Mouse (Mus musculus) kidney, postnatal 25 days (tissue): ENCODE data around the gene Rtn4rl1.
"Not testable (repeated sequence)": the region's sequence is repeated elsewhere in the genome, so short reads cannot be mapped to it uniquely, and the experiment has no call there.

ENCODE experiments used
- DNase-seq, 2 experiments: peaks; one replicate each; pipeline ENCODE4 v3.0.0; 2021; ENCODE audit warnings: mixed read lengths in 2 of 2

Gene Rtn4rl1

DNA sequence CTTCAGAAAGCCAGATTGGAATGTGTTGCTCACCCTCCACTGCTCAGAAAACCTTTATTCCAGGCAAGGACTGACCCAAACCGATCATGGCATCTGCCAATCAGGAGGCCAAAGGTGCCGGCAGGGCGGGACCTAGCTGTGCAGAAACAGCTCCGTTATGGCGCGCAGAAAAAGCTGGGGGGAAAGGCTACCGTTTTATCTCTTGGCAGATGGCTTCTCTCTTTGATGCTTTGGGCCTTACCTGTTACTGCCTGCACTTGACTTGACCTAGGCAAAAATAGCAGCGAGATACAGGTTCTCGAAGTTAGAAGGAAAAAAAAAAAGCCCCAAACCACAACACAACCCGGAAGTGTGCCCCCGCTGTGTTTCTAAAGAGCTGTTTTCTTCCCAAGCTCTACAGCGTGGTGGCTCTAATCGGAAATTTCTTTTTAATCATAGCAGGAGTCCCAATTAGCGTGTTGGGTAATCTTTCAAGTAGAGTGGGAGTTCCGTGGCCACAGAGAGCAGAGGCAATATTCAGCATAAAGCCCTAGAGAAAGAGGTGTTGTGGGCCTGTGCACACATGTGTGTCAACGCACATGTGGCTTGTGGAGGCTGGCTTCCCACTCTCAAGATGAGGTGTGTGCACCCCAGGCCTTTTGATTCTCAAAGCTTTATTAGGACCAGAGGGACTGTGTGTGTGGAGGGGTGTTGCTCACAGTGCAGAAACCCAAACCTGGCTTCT, 85.9 kb downstream of the Rtn4rl1 start:
- DNase-seq: peak; percentile 60 to 65

DNA sequence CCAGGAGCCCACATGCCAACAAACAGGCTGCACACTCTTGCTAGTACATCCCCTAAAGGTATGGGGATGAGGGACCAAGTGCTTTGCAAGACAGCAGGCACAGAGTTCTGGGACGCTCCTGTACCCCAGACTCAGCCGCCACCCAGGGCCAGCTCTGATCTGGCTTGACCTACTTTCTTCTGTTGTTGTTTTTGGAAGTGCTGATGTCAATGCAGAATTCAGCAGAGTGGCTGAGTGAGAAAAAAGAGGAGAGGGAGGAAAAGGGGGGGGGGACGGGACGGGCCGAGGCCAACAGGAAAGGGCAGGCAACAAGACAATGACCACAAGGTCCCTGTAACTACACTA, 86.5 kb downstream of the Rtn4rl1 start:
- DNase-seq: no peak

DNA sequence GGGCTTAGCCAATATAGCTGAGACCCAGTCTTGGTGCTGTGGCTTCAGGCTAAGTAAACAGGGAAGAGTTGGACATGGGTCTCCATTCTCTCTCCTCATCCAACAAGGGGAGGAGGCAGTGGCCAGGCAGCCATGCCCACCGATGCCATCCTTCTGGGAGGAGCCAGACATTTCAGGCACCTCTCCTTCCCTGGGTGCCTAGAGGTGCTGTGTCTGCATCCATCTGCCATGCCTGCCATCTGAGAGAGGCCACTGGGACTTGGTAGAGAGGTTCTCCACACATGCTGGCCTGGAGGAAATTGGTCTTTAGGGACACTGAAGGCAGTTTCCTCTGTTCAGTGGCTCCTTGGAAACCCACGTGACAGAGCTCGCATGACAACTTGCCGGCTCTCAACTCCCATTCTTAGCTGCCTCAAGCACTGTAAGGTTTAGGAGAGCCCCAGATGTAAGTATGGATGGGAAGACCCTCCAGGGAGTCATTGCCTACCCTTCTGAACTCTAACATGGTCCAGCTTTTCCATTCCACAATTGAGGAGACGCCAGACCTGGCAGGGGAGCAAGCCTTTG, 86.9 kb downstream of the Rtn4rl1 start:
- DNase-seq: no peak

DNA sequence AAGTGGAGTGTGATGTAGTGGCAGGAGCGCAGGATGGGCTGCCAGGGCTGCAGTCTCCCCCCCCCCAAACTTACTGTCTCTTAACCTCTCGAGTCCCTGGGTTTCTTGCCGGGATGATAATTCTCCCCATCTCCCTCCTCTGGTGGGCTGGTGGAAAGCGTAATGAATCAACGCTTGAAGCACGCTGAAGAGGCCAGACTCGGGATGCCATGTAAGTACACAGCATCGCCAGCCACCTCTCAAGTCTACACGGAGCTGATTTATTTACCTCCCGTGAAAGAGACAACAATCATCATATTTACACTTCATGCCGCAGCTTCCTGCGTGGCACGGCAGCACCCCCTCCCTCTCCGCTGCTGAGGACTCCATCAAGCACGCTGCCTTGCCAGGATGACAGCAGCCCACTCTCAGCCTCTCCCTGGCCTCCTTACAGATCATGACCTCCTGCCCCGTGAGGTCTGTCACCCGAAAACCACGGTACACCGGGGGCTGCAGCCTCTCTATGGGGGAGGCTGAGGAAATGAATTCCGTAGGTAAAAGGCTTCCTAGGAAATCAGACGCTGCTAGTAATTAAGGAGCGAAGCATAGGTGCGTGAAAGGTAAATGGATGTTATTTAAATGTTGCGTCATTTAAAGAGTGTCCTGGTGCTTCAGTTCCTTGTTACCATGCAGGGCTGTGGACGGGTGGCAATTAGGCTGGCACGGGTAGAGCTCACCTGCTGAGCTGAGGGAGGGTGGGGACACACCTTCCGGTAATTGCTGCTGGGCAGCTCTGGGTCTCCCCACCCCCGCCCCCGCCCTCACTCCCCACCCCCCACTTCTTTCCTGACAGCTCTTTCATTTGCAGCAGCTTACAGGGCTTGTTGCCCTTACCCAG, 88.0 kb downstream of the Rtn4rl1 start:
- DNase-seq: no peak

DNA sequence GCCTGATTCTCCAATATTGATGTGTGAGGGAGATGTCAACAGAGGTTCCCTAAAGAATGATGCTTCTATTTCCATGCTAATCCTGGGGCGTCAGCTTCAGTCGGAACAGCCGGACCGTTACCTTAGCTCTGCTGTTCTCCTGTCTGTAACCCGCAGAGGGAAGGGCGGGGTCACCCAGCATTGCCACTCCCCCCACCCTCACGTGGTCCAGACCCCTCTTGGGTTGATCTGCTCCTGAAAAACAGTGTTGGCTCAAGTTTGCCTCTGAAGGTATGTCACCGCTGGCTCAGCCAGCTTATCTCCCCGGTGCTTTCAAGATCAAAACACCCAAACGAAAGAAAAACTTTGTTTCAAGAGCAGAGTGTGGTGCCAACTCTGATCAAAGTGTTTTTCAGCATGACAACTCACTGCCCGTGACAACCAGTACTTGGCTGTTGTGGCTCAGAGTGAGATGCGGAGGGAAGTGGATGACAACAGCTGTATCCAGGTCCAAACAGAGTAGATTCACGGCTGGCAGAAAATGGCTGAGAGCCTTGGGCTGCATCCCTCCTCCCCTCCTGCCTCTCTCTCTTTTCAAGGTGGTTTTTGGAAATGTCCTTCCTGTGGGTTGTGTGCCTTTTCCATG, 89.0 kb downstream of the Rtn4rl1 start:
- DNase-seq: peak; percentile 38 to 56

DNA sequence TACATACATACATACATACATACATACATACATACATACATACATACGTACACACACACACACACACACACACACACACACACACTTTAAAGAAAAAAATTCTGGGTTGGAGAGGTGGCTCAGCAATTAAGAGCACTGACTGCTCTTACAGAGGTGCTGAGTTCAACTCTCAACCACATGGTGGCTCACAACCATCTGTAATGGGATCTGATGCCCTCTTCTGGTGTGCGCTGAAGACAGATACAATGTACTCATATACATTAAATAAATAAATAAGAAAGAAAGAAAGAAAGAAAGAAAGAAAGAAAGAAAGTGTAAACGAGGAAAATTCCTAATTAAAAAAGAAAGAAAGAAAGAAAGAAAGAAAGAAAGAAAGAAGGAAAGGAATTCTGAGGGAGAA, 90.2 kb downstream of the Rtn4rl1 start:
- DNase-seq: not testable (repeated sequence)

DNA sequence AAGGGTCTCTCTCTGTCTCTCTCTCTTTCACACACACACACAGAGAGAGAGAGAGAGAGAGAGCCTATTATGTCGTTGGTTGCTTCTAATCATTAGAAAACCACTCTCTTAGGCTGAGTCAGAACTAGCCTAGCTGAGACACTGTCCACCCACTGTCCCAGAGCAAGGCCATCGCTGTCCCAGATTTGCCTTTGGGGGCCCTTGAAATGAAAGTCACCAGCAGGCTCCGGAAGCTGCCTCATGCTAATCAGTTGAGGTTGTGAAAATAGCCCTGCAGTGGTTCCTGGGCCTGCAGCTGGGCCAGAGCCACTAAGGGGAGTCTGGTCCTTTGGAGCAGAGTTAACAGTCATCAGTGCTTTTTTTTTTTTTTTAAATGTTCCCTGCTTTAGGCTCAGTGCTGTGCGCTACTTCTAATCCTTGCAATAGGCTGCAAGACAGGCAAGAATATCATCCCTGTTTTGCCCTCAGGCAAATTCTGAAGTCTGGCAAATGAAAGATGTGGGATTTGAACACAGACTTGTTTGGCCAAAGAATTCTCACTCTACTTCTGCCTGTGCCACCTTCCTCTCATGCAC, 92.4 kb downstream of the Rtn4rl1 start:
- DNase-seq: no peak

DNA sequence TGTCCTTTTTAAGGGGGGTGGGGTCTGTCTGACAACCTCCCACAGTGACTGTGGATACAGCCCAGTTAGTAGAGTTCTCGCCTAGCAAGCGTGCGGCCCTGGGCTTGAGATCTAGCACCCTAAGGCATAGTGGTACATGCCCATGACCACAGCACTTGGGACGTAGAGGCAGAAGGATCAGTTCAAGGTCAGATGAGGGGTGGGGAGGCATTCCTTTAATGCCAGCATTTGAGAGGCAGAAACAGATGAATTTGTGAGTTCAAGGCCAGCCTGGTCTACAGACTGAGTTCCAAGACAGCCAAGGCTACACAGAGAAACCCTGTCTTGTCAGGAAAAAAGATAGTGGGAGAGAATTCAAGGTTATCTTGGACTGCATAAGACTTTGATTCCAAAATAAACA, 93.3 kb downstream of the Rtn4rl1 start:
- no peak for DNase-seq

DNA sequence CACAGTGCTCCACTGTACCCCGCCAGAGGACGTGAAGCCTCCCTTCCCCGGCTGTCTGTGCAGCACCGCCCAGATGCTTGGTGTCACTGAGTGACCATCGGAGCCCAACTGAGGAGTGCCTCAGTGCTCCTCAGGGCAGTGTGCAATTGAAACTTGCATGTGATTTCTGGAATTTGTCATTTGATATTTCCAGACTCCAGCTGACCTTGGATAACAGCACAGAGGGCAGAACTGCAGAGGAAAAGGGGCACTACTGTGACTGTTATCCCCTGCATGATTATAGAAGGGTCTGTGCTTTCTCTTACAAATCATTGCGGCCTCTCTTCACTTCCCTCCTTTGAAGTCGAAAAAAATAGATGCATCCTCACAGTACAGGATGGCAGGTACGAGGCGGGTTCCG, 94.4 kb downstream of the Rtn4rl1 start:
- DNase-seq: no peak

DNA sequence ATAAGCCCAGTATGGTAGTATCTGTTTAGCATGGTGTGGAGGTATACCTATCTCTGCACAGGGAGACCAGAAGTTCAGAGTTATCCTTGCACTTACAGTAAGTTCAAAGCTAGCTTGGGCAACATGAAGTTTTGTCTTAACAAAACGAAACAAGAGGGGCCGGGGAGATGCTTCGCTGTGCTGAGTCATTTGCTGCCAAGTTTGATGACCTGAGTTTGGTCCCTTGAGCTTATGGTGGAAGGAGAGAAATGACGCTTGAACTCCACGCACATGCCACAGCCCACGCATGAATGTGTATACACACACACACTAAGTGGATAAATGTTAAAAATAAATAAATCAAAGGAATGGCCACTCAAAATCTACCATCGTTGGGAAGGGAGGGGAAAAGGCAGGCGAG, 94.9 kb downstream of the Rtn4rl1 start:
- no peak for DNase-seq

DNA sequence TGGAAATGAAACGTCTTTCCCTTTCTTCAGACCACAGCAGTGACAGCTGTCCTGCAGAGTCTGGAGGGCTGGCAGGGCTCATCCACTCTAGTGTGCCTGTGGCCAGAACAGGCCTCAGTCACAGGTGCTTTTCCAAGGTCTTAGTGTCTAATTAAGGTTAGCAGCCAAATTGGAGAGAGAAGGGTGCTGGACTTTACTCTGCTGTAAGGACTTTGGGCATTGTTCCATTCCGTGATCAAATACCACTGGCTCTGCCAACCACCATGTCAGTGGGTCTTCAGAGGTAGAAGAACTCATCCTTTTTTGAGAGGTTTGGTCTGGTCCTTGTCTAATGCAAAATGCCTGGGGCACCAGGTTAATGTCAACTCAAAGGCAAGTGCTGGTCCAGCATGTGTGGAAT, 95.5 kb downstream of the Rtn4rl1 start:
- peak; percentile 30 to 37 for DNase-seq

DNA sequence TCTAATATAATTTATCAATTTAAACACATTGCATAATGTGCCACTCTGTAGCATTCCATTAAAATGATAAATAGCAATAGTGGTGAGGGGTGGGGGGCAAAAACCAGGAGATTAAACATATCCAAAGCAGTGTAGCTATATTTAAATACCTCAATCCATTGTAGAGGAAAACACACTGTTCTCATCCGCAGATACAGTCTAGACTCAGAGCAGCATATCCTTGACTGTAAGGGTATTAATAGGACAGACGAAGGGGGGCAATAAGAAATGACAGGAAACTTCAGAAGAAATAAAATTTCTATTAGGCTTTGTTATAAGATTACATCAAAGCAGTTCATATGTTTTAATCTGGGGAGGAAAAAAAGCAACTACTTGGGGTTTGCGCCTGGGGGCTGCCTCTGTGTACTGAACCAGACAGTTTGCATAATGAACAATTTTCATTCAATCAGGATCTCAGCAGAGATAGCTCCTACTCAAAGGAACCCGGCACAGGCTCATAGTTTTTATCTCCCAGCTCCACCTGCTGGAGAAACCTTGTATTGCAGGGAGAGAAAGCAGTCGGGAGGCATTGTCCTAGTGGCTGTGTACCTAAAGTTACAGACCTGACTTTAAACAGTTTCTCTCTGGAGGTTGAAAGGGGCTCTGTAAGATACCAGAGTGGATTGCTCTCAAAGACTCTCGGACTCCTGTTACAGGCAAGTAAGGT, 97.1 kb downstream of the Rtn4rl1 start:
- peak; percentile 86 to 96 for DNase-seq

DNA sequence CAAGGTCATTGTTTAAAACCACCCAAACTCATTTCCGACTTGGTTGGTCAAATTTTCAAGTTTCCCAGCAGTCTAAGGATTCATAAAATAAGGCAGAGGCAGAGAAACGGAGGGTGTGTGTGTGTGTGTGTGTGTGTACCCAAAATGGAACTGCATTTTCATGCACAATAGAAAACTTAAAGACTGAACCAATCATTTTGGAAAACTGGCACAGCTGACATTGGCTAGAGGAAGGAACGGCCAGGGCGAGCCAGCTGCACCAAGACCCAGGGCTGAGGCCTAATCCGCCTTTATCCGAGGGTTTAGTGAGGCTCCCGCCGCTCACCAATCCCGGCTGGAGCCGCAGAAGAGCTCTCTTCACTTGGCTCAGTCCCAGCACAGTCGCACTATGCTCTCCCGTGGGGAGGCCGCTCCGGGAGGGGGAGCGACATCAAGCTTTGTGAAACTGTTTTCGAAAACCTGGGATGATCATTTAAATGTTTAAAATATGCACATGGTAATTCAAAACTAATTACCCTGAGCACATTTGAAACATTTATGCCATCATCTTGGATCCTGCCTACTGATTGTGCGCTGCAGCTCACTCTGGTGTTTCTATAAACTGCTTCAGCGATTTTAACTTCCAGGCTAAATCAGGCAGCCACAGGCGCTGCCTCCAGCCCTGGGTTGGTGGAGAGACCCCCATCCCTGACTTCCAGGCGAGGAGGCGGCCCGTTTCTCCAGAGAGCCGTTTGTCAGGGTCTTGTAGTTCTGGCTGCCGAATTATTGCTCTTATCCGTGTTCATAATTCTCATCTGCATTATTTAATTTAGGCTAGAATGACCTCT, 98.0 kb downstream of the Rtn4rl1 start:
- peak; percentile 62 to 79 for DNase-seq

DNA sequence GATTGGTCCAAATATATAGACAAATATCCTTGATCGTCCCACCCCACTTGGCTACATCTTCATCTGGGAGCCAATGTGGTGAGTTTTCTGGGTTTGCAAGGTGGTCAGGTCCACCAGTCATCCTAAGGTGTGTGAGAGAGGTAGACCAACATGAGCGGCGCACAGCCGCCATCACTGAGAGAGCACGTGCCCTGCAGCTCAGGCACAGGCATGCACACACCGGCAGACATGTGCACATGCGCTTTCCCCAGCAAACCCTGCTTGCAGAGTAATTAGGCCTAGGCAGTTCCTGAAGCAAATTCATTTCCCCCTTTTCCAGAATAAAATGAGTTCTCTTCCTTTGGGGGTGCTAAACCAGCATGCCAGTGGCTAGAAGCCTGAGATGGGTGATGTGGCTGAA, 98.7 kb downstream of the Rtn4rl1 start:
- peak in 1 of 2 experiments; percentile 40 for DNase-seq

DNA sequence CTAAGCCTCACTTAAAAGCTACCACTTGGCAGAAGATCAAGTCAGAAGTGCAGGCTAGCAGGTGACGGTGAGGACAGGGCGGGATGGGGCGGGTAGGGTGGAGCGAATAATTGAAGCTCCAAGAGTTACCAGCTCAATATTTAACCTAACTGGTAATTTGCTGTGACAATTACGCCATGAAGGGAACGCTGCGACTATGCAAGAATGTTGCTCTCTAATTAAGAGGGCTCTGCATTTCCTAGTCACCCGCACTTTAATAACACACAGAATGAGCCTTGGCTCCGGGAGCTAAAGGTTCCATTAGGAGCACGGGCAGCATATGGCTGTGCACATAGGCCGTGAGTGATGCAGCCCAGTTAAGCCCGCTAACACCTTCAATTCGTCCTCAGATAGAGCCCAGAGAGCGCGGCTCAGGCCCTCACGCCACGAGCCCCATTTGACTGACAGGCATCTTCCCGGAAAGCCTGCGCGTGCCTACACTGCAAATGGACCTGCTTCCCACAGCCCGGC, 100.3 kb downstream of the Rtn4rl1 start:
- peak; percentile 43 to 66 for DNase-seq

DNA sequence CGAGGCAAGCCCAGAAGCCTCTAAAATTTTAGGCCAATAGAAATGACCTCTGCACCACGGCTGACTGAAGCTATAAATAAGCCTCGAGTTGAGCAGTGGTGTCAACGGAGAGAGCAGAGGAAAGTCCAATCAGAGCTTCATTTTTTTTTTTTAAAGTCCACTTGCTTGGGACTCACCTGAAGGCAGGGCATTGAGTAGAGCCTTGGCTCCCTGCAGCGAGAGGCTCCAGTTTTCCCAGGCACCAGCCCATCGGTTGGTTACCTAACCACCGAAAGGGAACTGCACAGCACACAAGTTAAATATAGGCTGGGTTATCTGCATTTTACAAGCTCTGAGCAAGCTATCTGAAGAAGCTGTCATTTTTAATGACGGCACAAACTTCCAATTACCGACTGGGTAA, 101.3 kb downstream of the Rtn4rl1 start:
- peak; percentile 47 to 87 for DNase-seq

DNA sequence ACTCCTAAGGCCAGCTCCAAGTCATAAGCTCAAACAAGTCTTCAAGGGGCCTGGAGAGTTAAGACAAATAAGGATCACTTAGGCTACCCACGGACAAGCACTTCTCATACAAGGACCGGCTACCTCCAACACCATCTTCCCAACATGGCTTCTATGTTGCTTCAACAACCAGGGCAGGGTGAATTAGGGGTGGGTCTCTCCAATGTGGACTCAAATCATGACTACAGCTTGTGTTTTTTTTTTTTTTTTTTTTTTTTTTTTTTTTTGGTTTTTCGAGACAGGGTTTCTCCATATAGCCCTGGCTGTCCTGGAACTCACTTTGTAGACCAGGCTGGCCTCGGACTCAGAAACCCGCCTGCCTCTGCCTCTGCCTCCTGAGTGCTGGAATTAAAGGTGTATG, 102.0 kb downstream of the Rtn4rl1 start:
- DNase-seq: peak in 1 of 2 experiments; percentile 29

DNA sequence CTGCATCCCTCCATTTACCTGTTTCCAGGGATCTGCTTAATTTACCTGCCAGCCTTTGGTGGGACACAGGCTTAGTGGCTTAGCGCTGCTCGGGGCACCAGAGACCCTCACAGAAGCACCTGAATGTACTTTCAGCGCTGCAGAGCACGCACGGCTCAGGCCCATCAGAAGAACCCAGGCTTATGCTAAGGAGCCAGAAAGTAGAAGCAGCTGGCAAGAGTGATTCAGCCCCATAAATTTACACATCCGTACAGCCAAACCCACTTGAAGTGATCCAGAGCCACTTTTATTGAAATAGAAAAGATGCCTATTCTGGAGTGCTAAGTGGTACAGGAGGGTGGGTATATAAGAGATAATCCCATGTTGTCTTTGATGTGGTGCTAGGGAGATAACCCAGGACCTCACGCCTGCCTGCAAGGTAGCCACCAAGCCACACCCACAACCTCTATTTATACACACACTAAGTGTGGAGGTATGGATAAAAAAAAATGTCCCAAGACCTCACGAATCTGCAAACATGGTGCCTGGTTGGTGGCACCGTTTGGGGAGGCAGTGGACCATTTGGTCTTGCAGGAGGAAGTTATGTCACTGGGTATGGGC, 102.9 kb downstream of the Rtn4rl1 start:
- DNase-seq: peak in 1 of 2 experiments; percentile 33

DNA sequence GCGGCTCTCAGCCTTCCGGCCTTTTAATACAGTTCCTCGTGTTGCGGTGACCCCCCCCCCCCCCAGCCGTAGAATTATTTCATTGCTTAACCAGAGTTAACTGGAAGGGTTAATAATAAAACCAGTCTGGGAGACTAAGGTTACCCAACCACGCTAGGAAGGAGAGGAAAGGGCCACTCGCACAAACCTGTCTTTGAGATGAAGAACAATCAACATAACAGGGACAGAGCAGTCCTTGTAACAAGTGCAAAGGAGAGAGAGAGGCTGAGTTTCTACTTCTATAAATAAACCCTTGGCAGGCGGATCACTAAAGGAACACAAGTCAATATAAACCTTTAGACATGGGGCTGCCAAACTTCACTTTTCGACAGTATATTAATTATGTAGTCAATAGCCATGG, 104.0 kb downstream of the Rtn4rl1 start:
- DNase-seq: peak; percentile 28 to 57

DNA sequence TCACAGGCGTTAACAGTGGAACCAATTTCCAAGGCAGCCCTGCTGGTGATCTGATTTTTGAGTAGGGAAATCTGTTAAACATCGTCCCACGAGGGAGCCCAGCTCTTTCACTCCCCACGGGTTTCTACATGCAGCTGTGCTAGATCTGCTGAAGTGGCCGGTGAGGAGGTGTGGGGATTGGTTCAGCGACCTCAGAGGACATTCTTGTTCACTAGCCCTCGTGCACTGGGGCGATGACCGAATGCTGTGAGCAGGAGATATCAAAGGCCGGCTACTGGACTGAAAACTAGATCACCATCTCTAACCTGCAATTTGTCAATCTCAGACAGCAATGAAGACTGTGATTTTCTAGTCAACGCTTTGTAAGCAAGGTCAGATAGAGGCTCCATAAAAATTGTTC, 104.9 kb downstream of the Rtn4rl1 start:
- peak; percentile 64 to 82 for DNase-seq

DNA sequence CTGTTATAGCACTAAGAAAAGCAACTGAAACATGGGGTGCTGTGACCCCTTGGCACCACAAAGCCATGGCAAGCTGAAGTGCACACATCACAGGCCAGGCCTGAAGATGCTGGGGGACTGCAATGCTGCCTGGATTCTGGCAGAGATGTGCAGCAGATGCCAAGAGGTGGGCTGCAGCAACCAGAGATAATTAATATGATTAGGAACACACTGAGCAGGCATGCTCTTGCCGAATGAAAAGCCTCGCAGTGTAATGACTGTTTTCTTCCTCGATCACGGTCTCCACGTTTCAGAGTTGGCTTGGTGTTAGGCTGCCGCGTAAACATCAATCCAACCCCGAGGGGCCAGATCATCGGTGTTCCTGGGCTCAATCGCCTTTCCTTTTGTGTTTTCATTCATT, 106.2 kb downstream of the Rtn4rl1 start:
- DNase-seq: no peak
